Mouse (Mus musculus) T-cell, adult 2 months (primary cell): ENCODE measurements at regions not wholly inside any gene's neighbourhood (a gene's known extent, or its start where the extent isn't known, plus 50 kb on each side); places are given as distances from the start of the nearest gene placed in this dataset.

ENCODE experiments used
- DNase-seq: peaks from one replicate; pipeline ENCODE4 v3.0.0; 2022; ENCODE audit warnings: low spot score

- DNase-seq: no peak
Measured at GRCm38 (mm10) chr12:52622398-52622797, 76.8 kb upstream of the Akap6 start.

DNA sequence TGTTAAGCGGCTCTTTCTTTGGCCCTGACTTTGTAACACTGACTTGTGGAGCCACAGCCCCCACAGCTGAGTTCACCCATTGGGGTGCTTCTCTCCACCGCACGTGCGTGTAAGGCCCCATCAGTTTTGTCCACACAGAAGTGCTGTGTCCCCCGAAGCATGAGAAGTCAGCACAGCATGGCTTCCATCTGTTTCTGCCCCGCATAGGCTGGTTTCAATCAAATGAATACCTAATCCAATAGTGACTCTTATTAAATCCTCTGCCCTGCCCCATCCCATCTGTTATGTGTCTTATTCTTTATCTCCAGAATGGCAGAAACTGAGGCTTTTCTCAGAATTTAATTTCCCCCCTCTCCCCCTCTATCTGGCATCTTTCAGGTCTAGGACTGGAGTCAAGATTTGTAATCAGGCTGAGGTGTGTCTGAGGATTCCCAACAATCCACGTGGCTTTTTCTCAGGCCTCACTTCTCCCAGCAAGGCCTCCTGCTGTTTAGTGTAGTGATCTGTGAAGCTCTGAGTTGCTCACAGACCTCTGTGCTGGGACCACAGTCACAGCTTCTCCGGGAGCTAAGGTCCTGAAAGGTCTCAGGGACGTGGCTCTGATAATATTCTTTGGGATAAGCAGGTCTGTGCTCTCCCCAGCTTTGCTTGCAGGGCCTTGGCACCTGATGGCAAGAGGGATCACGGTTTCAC is 75.6 kb upstream of the Akap6 start:
- DNase-seq: no peak

DNA sequence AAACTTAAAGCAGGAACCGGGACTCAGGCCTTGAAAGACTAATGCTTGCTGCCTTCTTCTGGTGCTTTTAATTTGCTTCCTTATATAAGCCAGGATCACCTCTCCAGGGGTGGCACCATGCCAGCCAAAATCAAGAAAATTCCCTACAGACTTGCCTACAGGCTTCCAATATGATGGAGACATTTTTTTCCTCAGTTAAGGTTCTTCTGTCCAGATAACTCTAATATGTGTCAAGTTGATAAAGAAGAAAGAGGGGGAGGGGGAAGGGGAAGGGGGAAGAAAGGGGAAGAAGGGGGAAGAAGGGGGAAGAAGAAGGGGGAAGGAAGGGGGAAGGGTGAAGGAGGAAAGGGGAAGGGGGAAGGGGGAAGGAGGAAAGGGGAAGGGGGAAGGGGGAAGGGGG is 74.3 kb upstream of the Akap6 start:
- DNase-seq: no peak

GRCm38 (mm10) chr12:52628771-52629170 is 70.4 kb upstream of the Akap6 start:
- no peak for DNase-seq

GRCm38 (mm10) chr12:52635121-52635878 is 63.9 kb upstream of the Akap6 start:
- no peak for DNase-seq

GRCm38 (mm10) chr12:52636186-52636881 is 62.8 kb upstream of the Akap6 start:
- no peak for DNase-seq

GRCm38 (mm10) chr12:52636920-52637319 is 62.3 kb upstream of the Akap6 start:
- no peak for DNase-seq

GRCm38 (mm10) chr12:52637506-52638249 is 61.5 kb upstream of the Akap6 start:
- peak; percentile 34 for DNase-seq

DNA sequence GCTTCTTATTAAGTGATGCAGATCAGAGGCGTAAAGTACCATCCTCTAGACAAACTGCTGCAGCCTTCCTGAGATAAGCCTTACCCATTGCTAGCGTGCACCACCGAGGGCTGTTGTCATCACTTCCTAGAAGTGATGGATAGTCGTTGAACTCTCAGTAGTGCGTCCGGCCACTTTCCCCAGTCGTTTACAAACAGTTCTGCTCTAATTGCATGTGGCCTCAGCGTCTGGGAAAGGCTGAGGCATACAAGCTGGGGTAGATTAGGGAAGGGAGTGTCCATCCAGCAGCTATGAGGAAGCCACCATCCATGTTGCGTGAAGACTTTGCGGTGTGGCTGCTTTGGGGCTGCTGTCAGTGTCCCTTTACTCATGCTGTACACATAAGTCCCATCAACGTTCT is 60.7 kb upstream of the Akap6 start:
- no peak for DNase-seq

GRCm38 (mm10) chr12:52644059-52644458 is 55.1 kb upstream of the Akap6 start:
- DNase-seq: no peak
